Mouse (Mus musculus) limb, embryonic 13.5 days (tissue): Measurements from ENCODE around the gene Filip1. TPM values are rescaled to one million over a fixed set of nuclear protein-coding genes. Genes with fewer than 3 reads are reported as not detected.

Experiments used
- ATAC-seq: fragments of 200-750 bp; cut with Nextera tagmentation; 2 replicates; pipeline ENCODE4 v1.8.0; 2017; ENCODE audit warnings: low read depth, moderate number of reproducible peaks, moderate TSS enrichment; ENCODE audit not compliant: low FRiP score
- H3K27ac ChIP-seq: fragments of 300-500 bp; sonication (generic); 2 replicates; pipeline ENCODE4 v1.5.1; 2015; ENCODE audit warnings: inconsistent platforms, mild to moderate bottlenecking, moderate library complexity
- H3K27me3 ChIP-seq: fragments of 300-500 bp; sonication (generic); 2 replicates; pipeline ENCODE4 v1.6.1; 2015; ENCODE audit warnings: mild to moderate bottlenecking, inconsistent platforms
- H3K36me3 ChIP-seq: fragments of 300-500 bp; sonication (generic); 2 replicates; pipeline ENCODE4 v1.6.1; 2015; ENCODE audit warnings: inconsistent platforms, mild to moderate bottlenecking, moderate library complexity
- H3K4me1 ChIP-seq: fragments of 300-500 bp; sonication (generic); 2 replicates; pipeline ENCODE4 v1.6.1; 2015; ENCODE audit warnings: inconsistent platforms
- H3K4me2 ChIP-seq: fragments of 300-500 bp; sonication (generic); replicated peaks from 2 replicates; pipeline ENCODE4 v1.6.1; 2015; ENCODE audit warnings: inconsistent platforms, mild to moderate bottlenecking, moderate library complexity
- H3K4me3 ChIP-seq: fragments of 300-500 bp; sonication (generic); 2 replicates; pipeline ENCODE4 v1.5.1; 2015; ENCODE audit warnings: moderate library complexity, mild to moderate bottlenecking, inconsistent platforms
- H3K9ac ChIP-seq: fragments of 300-500 bp; sonication (generic); 2 replicates; pipeline ENCODE4 v1.6.1; 2015; ENCODE audit warnings: mild to moderate bottlenecking, inconsistent platforms
- H3K9me3 ChIP-seq: fragments of 300-500 bp; sonication (generic); 2 replicates; pipeline ENCODE4 v1.6.1; 2016; ENCODE audit warnings: inconsistent platforms
- WGBS: fragments of 180-500 bp; shearing (Covaris S2); methylation state at CpG from one replicate; pipeline ENCODE4 v1.1.7; 2015; 5-methylcytosine and 5-hydroxymethylcytosine counted together
- polyA plus RNA-seq: library from polyadenylated mRNA; unstranded; fragments of >200 nt; fragmentation: Nextera tagmentation; extraction: Ambion mirVana; gene quantifications from 2 replicates; pipeline ENCODE4 v1.2.1, GENCODE M21; 2015

The Filip1 gene
- polyA plus RNA-seq, 1 experiment from 2014 or later, result 4.1 TPM

GRCm38 (mm10) chr9:79960453-79960852 is 52.2 kb downstream of the Filip1 start:
- H3K27ac ChIP-seq, result no peak overlapping the region
- H3K4me1 ChIP-seq, result no peaks in the 10 kb centered on the region
- H3K36me3 ChIP-seq, result no peaks in the 10 kb centered on the region
- H3K9ac ChIP-seq, result no peak overlapping the region
- no peaks in the 10 kb centered on the region for H3K9me3 ChIP-seq
- 88% methylated on average over 6 of the region's 6 CpGs for WGBS
- no peak overlapping the region for H3K4me3 ChIP-seq
- H3K27me3 ChIP-seq, result no peaks in the 10 kb centered on the region
- H3K4me2 ChIP-seq, result no peak overlapping the region
- ATAC-seq, result no peak

GRCm38 (mm10) chr9:79958395-79958794 is 54.3 kb downstream of the Filip1 start:
- H3K9ac ChIP-seq, result no peak overlapping the region
- H3K36me3 ChIP-seq, result no peaks in the 10 kb centered on the region
- H3K4me1 ChIP-seq, result no peaks in the 10 kb centered on the region
- WGBS, result 74% methylated on average over 3 of the region's 3 CpGs
- H3K27me3 ChIP-seq, result no peaks in the 10 kb centered on the region
- H3K4me2 ChIP-seq, result no peak overlapping the region
- H3K4me3 ChIP-seq, result no peak overlapping the region
- no peak for ATAC-seq
- H3K27ac ChIP-seq, result no peak overlapping the region
- no peaks in the 10 kb centered on the region for H3K9me3 ChIP-seq

GRCm38 (mm10) chr9:79954944-79955343 is 57.7 kb downstream of the Filip1 start:
- 74% methylated on average over 5 of the region's 5 CpGs for WGBS
- no peaks in the 10 kb centered on the region for H3K9me3 ChIP-seq
- no peak for ATAC-seq

GRCm38 (mm10) chr9:79951984-79952383 is 60.7 kb downstream of the Filip1 start:
- peak overlapping the region; percentile 37 for H3K4me2 ChIP-seq
- WGBS, result 36% methylated on average over 8 of the region's 8 CpGs

More at GRCm38 (mm10) chr9:79954944-79955343, 57.7 kb downstream of the Filip1 start:
- Histone ChIP-seq H3K4me3 (no peak overlapping the region), H3K4me2 (no peak overlapping the region), H3K9ac (no peak overlapping the region), H3K27me3 (no peaks in the 10 kb centered on the region), H3K4me1 (peaks cover 13% of the 10 kb centered on the region), H3K27ac (no peak overlapping the region), H3K36me3 (no peaks in the 10 kb centered on the region)

GRCm38 (mm10) chr9:79951339-79951738 is 61.3 kb downstream of the Filip1 start:
- Histone ChIP-seq H3K4me1 (peaks cover 13% of the 10 kb centered on the region), H3K27me3 (no peaks in the 10 kb centered on the region)
- no peak for ATAC-seq

More at GRCm38 (mm10) chr9:79951984-79952383, 60.7 kb downstream of the Filip1 start:
- ATAC-seq, result no peak
- no peaks in the 10 kb centered on the region for H3K27me3 ChIP-seq
- no peak overlapping the region for H3K27ac ChIP-seq
- no peak overlapping the region for H3K4me3 ChIP-seq
- peaks cover 13% of the 10 kb centered on the region for H3K4me1 ChIP-seq
- H3K9me3 ChIP-seq, result no peaks in the 10 kb centered on the region
- no peaks in the 10 kb centered on the region for H3K36me3 ChIP-seq
- no peak overlapping the region for H3K9ac ChIP-seq

GRCm38 (mm10) chr9:79950666-79951065 is 62.0 kb downstream of the Filip1 start:
- Histone ChIP-seq H3K9ac (no peak overlapping the region), H3K4me2 (no peak overlapping the region), H3K36me3 (no peaks in the 10 kb centered on the region), H3K4me1 (peaks cover 13% of the 10 kb centered on the region), H3K9me3 (no peaks in the 10 kb centered on the region), H3K27ac (no peak overlapping the region), H3K4me3 (no peak overlapping the region), H3K27me3 (no peaks in the 10 kb centered on the region)
- ATAC-seq, result no peak
- WGBS, result 95% methylated on average over 5 of the region's 5 CpGs

More at GRCm38 (mm10) chr9:79951339-79951738, 61.3 kb downstream of the Filip1 start:
- Histone ChIP-seq H3K4me2 (no peak overlapping the region), H3K9me3 (no peaks in the 10 kb centered on the region), H3K36me3 (no peaks in the 10 kb centered on the region), H3K27ac (no peak overlapping the region), H3K4me3 (no peak overlapping the region), H3K9ac (no peak overlapping the region)
- WGBS, result 85% methylated on average over 5 of the region's 5 CpGs

- Histone ChIP-seq H3K9me3 (no peaks in the 10 kb centered on the region), H3K4me1 (peaks cover 13% of the 10 kb centered on the region), H3K4me3 (no peak overlapping the region), H3K27ac (no peak overlapping the region), H3K27me3 (no peaks in the 10 kb centered on the region), H3K9ac (no peak overlapping the region), H3K36me3 (no peaks in the 10 kb centered on the region), H3K4me2 (no peak overlapping the region)
- WGBS, result 59% methylated on average over 6 of the region's 6 CpGs
- ATAC-seq, result no peak
Observed at GRCm38 (mm10) chr9:79950038-79950437, 62.6 kb downstream of the Filip1 start.

GRCm38 (mm10) chr9:79948376-79948775 is 64.3 kb downstream of the Filip1 start:
- no peaks in the 10 kb centered on the region for H3K36me3 ChIP-seq
- H3K9me3 ChIP-seq, result no peaks in the 10 kb centered on the region
- no peak overlapping the region for H3K9ac ChIP-seq
- no peaks in the 10 kb centered on the region for H3K27me3 ChIP-seq
- no peak overlapping the region for H3K4me2 ChIP-seq
- WGBS, result 64% methylated on average over 2 of the region's 2 CpGs
- H3K4me3 ChIP-seq, result no peak overlapping the region
- H3K27ac ChIP-seq, result no peak overlapping the region
- H3K4me1 ChIP-seq, result peaks cover 13% of the 10 kb centered on the region
- no peak for ATAC-seq

- Histone ChIP-seq H3K9ac (no peak overlapping the region), H3K27me3 (no peaks in the 10 kb centered on the region), H3K4me3 (no peak overlapping the region), H3K36me3 (no peaks in the 10 kb centered on the region), H3K4me2 (no peak overlapping the region), H3K27ac (no peak overlapping the region), H3K9me3 (no peaks in the 10 kb centered on the region), H3K4me1 (peaks cover 13% of the 10 kb centered on the region)
- ATAC-seq, result no peak
- WGBS, result 70% methylated on average over 2 of the region's 2 CpGs
Observed at GRCm38 (mm10) chr9:79947973-79948372, 64.7 kb downstream of the Filip1 start.

GRCm38 (mm10) chr9:79947414-79947813 is 65.2 kb downstream of the Filip1 start:
- 83% methylated on average over 3 of the region's 3 CpGs for WGBS

GRCm38 (mm10) chr9:79944872-79945271 is 67.8 kb downstream of the Filip1 start:
- no peak overlapping the region for H3K4me3 ChIP-seq
- no peak for ATAC-seq
- no peaks in the 10 kb centered on the region for H3K36me3 ChIP-seq
- H3K9me3 ChIP-seq, result no peaks in the 10 kb centered on the region
- WGBS, result 84% methylated on average over 6 of the region's 6 CpGs
- H3K4me1 ChIP-seq, result no peaks in the 10 kb centered on the region
- H3K9ac ChIP-seq, result no peak overlapping the region
- no peak overlapping the region for H3K4me2 ChIP-seq
- H3K27me3 ChIP-seq, result no peaks in the 10 kb centered on the region
- H3K27ac ChIP-seq, result no peak overlapping the region

More at GRCm38 (mm10) chr9:79947414-79947813, 65.2 kb downstream of the Filip1 start:
- Histone ChIP-seq H3K9ac (no peak overlapping the region), H3K36me3 (no peaks in the 10 kb centered on the region), H3K27me3 (no peaks in the 10 kb centered on the region), H3K9me3 (no peaks in the 10 kb centered on the region), H3K4me3 (no peak overlapping the region), H3K27ac (no peak overlapping the region), H3K4me1 (peaks cover 11% of the 10 kb centered on the region), H3K4me2 (no peak overlapping the region)
- no peak for ATAC-seq

- ATAC-seq, result no peak
- Histone ChIP-seq H3K9me3 (no peaks in the 10 kb centered on the region), H3K4me1 (no peaks in the 10 kb centered on the region), H3K9ac (no peak overlapping the region), H3K4me2 (no peak overlapping the region), H3K27me3 (no peaks in the 10 kb centered on the region), H3K4me3 (no peak overlapping the region), H3K36me3 (no peaks in the 10 kb centered on the region), H3K27ac (no peak overlapping the region)
- WGBS, result 51% methylated on average over 10 of the region's 10 CpGs
Observed at GRCm38 (mm10) chr9:79943986-79944385, 68.7 kb downstream of the Filip1 start.

GRCm38 (mm10) chr9:79938416-79939206 is 74.0 kb downstream of the Filip1 start:
- Histone ChIP-seq H3K27me3 (no peaks in the 10 kb centered on the region), H3K4me3 (no peak overlapping the region), H3K4me1 (no peaks in the 10 kb centered on the region), H3K27ac (no peak overlapping the region), H3K9ac (no peak overlapping the region), H3K36me3 (no peaks in the 10 kb centered on the region), H3K9me3 (no peaks in the 10 kb centered on the region), H3K4me2 (no peak overlapping the region)
- no peak for ATAC-seq
- 77% methylated on average over 11 of the region's 11 CpGs for WGBS
